Mouse (Mus musculus): Measurements from ENCODE around the gene Cks2.

Cks2 gene

GRCm38 (mm10) chr13:51679332-51679731 is 34.3 kb downstream of the Cks2 start:
- CTCF ChIA-PET = no interaction called here

GRCm38 (mm10) chr13:51681076-51681475 is 36.0 kb downstream of the Cks2 start:
- CTCF ChIA-PET = no interaction called here

DNA sequence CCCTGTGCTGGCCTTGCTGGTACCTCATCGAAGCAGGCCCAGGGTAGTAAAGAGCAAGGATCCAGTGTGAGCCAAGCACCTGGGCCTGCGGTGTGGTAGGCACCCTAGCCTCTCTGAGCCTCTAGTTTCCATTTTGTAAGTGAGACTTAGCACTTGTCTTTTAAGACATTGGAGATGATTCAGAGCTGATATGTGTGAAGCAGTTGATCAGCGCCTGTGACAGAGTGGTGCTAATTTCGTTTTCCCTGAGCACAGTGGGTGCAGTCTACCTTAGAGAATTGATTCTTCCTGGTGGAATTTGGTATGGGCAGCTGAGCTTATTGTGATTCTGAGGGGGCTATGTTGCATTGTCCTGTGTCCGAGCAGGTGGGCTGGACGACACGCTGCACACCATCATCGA is 36.6 kb downstream of the Cks2 start:
- CTCF ChIA-PET = no interaction called here

DNA sequence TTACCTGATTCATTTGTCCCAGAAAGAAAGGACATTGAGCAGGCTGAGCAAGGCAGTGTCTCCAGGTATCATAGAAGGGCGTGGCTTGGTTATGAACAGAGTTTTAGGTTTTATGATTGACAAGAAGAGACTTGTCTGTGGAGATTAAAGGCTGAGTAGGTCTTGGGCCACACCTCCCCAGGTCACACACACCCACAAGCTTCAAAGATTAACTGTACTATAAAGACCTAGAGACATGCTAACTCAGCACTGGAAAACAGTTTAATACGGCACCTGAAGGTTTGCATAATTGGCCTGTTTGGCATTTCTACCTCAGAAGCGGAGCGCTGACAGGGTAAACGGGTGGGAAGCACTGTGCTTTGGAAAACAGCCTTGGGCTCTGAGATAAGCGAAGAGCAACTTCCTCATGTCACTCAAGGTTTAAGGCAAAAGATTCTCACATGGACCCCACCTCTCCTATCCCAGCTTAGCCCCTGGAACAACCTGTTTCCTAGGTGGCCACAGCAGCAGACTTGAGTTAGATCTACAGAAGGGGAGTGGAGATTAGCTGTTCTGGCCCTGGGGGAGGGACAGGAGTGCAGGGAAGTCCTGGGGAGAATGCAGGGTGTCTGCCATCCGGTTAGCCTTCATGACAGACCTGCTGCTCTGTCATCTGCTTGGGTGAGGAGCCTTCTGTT is 40.4 kb downstream of the Cks2 start:
- CTCF ChIA-PET = no interaction called here

DNA sequence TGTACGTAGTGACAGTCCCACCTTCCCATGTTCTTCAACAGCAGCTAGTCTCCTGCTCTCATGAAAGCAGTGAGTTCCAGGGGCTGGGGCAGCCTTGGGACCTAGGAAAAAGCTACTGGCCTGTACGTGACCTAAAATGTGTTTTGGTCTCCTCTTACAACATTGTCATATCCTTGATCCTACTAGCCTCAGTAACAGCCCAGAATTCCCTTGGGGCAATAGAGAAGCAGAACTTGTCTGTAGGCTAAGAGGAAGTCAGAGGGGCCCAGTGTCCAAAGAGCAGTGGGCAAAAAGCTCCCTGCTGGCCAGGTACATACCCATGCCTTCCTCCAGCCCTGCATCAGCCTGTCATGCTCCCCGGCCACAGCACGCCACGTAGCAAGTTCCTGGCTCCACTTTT is 41.9 kb downstream of the Cks2 start:
- CTCF ChIA-PET = interaction anchor here (1.3 kb wide), 1 partner anchor 489 kb away, joined by 10 read pairs; no protein-coding TSS in a partner anchor

DNA sequence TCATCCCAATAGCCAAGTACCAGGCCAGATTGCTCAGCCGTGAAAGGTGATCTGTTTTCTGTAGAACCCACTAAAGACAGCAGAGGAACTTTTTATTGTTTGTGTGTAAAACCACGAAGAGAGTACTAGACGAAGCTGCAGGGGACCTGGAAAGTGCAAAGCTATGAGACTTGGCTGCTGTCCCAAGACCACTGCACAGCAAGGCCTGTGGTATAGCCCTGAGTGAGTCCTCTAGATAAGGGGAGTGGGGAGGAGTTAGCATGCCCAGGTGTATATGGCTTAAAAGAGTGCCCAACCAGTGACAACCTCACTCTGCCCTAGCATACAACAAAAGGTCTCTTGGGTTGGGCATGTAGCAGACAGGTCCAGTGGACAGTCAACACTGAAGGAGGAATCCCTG is 43.7 kb downstream of the Cks2 start:
- CTCF ChIA-PET = no interaction called here

DNA sequence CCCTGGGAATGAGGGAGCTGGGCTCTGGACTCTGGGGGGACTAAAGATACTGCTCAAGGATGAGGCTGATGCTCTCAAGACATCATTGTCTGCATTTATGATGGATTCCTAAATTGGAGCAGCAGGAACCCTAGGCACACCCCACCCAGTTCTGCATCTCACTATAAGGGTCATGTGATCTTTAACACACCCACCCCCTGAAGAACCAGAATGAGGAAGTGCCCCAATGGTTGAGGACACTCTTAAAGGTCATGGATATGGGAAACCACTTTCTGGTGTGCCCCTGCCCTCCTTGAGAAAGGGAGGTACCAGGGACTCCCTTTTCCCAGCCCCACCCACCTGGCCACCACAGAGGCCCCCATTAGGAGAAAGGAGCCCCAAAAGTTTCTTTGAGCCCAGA is 51.4 kb downstream of the Cks2 start:
- CTCF ChIA-PET = no interaction called here

- CTCF ChIA-PET = no interaction called here
Observed at GRCm38 (mm10) chr13:51697455-51697854, 52.4 kb downstream of the Cks2 start.

DNA sequence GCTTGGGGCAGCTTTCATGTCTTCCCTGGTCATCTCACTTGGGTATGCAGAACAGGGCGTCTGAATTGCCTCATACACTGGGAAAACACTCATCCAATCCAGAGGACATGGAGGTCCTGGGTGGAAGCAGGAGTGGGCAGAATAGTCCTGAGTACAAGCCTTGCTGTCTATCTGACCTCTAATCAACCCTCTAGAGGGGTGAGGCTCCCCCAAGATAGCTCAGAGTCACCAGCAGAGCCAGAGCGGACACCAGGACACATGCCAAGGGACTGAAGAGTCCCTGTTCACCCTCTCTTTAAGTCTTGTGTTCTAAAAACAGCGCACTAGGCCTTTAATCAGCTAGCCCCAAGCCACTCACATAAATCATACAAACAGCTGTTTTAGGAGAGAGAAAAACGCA is 52.9 kb downstream of the Cks2 start:
- CTCF ChIA-PET = no interaction called here

DNA sequence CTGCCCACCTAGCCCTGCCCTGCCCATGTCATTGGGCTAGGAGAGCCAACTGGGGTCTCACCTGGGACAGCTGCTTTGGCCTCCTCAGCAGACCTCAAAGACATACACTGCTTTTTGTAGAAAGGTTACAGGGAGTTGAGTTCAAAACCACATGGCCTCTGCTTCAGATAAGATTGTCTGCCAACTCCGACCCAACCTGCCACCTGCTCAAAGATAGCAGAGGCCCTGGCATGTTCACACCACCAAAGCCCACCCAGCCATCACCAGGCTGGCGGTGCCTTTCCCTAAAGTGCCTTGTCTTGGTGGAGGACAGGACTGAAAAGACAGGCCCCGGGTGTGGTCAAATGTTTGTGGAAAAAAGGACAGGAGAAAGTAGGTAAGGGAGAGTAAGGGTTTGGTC is 53.3 kb downstream of the Cks2 start:
- CTCF ChIA-PET = no interaction called here
